Mouse (Mus musculus) MEL (cell line): ENCODE measurements around the gene Macf1.

Experiments
- CTCF ChIP-seq, 3 experiments: IDR thresholded peaks in 2 of 3; conservative IDR thresholded peaks in 1 of 3; 2 replicates each; pipeline ENCODE4 v1.5.1; 2011 to 2012; ENCODE audit warnings: low read length in 3 of 3, low read depth in 2 of 3, mild to moderate bottlenecking in 2 of 3, improper control_type of control experiment in 1 of 3, inconsistent platforms in 1 of 3, mixed read lengths in 1 of 3, moderate library complexity in 1 of 3; ENCODE audit not compliant: control insufficient read depth in 1 of 3, insufficient read depth in 1 of 3, poor library complexity in 1 of 3, severe bottlenecking in 1 of 3
- EP300 ChIP-seq, 2 experiments: IDR thresholded peaks; 2 replicates each; pipeline ENCODE4 v1.6.1; 2011; ENCODE audit warnings: improper control_type of control experiment in 2 of 2, low read length in 2 of 2, low read depth in 1 of 2, mild to moderate bottlenecking in 1 of 2
- GABPA ChIP-seq: IDR thresholded peaks from 2 replicates; pipeline ENCODE4 v1.6.1; 2012; ENCODE audit warnings: low read depth, mild to moderate bottlenecking, inconsistent platforms, low read length, improper control_type of control experiment, moderate library complexity
- KAT2A ChIP-seq: conservative IDR thresholded peaks from 2 replicates; pipeline ENCODE4 v1.6.1; 2012; ENCODE audit warnings: low read depth, low read length, improper control_type of control experiment, inconsistent platforms
- MEF2A ChIP-seq: IDR thresholded peaks from 2 replicates; pipeline ENCODE4 v1.6.1; 2014; ENCODE audit warnings: low read depth, mild to moderate bottlenecking, inconsistent platforms, low read length, improper control_type of control experiment; ENCODE audit not compliant: poor library complexity, insufficient replicate concordance, severe bottlenecking; ENCODE audit errors: extremely low read depth
- POLR2A ChIP-seq, 2 experiments: IDR thresholded peaks; 2 replicates each; pipeline ENCODE4 v1.6.1; 2011 to 2012; ENCODE audit warnings: low read length in 2 of 2, mild to moderate bottlenecking in 2 of 2, control low read depth in 1 of 2, improper control_type of control experiment in 1 of 2, low read depth in 1 of 2, moderate library complexity in 1 of 2; ENCODE audit not compliant: control insufficient read depth in 1 of 2, insufficient read depth in 1 of 2, poor library complexity in 1 of 2
- POLR2AphosphoS2 ChIP-seq: IDR thresholded peaks from 2 replicates; pipeline ENCODE4 v1.6.1; 2011; ENCODE audit warnings: low read length, improper control_type of control experiment
- RCOR1 ChIP-seq: IDR thresholded peaks from 2 replicates; pipeline ENCODE4 v1.6.1; 2012; ENCODE audit warnings: low read depth, mild to moderate bottlenecking, inconsistent platforms, low read length, improper control_type of control experiment
- SIN3A ChIP-seq: IDR thresholded peaks from 2 replicates; pipeline ENCODE4 v1.6.1; 2012; ENCODE audit warnings: low read length, improper control_type of control experiment, inconsistent platforms
- TAL1 ChIP-seq: IDR thresholded peaks from 2 replicates; pipeline ENCODE4 v1.6.1; 2012; ENCODE audit warnings: mild to moderate bottlenecking, inconsistent platforms, low read length, moderate library complexity, mixed read lengths
- TBP ChIP-seq: IDR thresholded peaks from 2 replicates; pipeline ENCODE4 v1.8.0; 2011; ENCODE audit warnings: low read depth, low read length, improper control_type of control experiment
- TCF12 ChIP-seq: IDR thresholded peaks from 2 replicates; pipeline ENCODE4 v1.6.1; 2014; ENCODE audit warnings: low read depth, mild to moderate bottlenecking, inconsistent platforms, low read length, improper control_type of control experiment, moderate library complexity
- ZKSCAN1 ChIP-seq: IDR thresholded peaks from 2 replicates; pipeline ENCODE4 v1.6.1; 2012; ENCODE audit warnings: low read depth, mild to moderate bottlenecking, inconsistent platforms, low read length, improper control_type of control experiment, moderate library complexity

- TF ChIP-seq POLR2AphosphoS2 (no peak), CTCF (IDR thresholded peaks at IDR 0.05 in 2 of 3, conservative IDR thresholded peaks at IDR 0.05 in 1 of 3; ENCODE audit: control insufficient read depth in 1 of 3, insufficient read depth in 1 of 3, low read depth in 2 of 3, low read length in 3 of 3, poor library complexity in 1 of 3, severe bottlenecking in 1 of 3) (no peak), TAL1 (no peak), GABPA (no peak), RCOR1 (no peak), TCF12 (no peak), MEF2A (no peak), ZKSCAN1 (no peak), EP300 (IDR thresholded peaks at IDR 0.05; ENCODE audit: low read depth in 1 of 2, low read length in 2 of 2) (no peak), SIN3A (no peak), TBP (no peak), POLR2A (IDR thresholded peaks at IDR 0.05; ENCODE audit: control insufficient read depth in 1 of 2, insufficient read depth in 1 of 2, low read depth in 1 of 2, low read length in 2 of 2, poor library complexity in 1 of 2) (no peak), KAT2A (no peak)
Measured at GRCm38 (mm10) chr4:123613309-123613947, 70.7 kb downstream of the Macf1 start.
